Mouse (Mus musculus) kidney, adult 18-20 months (tissue): ENCODE measurements around the gene Ccdc89.

Experiments used
- DNase-seq: peaks from one replicate; pipeline ENCODE4 v3.0.0; 2021

Gene Ccdc89

DNA sequence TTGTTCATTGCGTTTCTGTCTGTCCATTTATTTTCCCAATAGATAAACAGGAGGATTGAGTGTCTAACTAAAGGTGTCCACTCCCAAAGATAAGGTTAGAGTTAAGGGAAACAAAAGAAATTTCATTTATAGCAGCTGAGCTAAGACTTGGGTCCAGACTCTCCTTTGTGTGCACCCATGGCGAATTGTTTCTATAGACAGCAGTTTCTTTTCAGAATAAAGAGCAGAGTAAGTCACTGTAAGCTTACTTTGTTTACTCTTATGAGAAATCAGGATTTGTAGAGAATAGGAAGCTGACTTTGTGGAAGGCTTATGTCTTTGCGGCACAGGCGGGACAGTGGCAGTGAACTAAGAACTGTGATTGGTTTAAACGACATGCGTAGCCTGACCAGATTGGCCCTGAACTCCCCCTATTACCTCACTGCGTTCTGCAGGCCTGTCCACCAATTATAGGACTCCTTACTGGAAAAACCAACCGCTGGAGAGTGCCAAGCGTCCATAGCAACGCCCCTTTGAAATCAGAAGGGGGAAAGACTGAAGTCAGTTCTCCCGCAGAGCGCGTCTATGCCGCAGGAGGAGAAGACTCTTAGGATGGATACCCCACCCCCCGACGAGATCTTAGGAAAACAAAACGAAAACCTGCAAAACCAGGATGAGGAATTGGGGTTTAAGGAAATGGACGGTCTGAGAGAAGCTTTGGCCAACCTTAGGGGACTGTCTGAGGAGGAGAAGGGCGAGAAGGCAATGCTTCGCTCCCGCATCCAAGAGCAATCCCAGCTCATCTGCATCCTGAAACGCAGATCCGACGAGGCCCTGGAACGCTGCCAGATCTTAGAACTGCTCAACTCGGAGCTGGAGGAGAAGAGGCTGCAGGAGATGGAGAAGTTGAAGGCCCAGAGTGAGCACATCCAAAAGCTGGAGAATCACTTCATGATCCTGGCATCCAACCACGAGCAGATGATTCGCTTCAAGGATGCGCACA, at the start of gene Ccdc89:
TSS of gene Ccdc89 (plus strand) at position 558 of the 982 bp plus-strand sequence.
- DNase-seq: peak; percentile 81

DNA sequence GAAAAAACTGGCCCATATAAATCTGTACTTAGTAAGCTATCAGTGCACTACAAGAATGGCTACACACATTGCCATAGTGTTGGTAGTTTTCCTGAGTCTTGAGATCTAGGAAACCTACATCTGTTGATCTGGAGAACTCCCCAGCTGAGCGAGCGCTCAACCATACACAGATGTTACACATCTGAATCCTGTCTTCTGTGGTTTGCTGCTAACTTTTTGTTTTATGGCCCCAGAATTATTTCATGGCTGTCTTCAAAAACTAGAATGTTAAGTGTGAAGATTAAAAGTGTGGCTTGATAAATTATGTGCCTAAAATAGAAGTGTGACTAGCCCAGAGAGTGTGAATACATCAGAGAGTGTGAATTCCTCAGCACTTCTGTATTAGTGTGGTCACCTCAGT, 42.0 kb upstream of the Ccdc89 start:
- no peak for DNase-seq

DNA sequence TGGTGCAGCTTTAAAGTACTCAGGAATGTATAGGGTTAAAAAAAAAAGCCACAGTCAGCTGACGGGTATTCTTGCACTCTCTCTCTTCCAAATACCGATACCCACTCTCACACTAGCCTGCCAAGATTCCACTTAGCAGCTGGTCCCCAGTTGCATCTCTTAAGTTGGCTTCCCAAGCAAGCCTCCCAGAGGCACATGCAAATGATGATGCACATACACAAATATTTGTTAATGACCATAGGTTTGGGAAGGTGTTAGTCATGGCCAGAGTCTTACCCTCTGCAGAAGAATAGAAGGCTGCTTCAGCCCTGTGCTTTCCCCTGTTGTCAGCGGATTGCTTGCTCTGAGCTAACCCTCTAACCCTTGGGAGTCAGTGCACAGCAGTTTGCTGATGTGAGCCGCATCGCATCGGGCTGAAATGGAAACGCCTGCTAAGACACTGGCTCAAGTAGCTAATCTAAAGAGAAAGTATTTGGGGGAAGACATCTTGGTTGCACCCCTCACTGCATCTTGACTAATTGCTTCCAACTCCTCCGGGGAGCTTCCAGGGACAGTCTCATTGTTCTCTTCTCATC, 39.4 kb upstream of the Ccdc89 start:
- no peak for DNase-seq

DNA sequence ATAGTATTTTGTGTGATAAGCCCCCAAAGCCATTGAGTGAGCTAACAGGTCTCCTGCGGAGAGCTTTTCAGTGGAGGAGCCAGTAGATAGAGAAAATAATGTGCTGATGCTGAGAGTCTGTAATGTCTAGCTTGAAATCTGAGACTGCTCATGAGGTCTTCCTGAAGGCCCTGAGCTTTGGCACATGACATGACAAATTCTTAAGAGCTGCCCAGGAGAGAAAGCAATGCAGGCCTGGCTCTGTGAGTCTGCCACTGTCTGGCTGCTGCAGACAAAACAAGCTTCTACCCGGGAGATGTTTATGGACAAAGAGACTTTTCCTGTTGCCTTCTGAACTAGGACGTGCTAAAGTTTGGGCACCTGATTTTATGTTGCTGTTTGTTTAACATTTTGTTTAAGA, 36.6 kb upstream of the Ccdc89 start:
- DNase-seq: no peak

DNA sequence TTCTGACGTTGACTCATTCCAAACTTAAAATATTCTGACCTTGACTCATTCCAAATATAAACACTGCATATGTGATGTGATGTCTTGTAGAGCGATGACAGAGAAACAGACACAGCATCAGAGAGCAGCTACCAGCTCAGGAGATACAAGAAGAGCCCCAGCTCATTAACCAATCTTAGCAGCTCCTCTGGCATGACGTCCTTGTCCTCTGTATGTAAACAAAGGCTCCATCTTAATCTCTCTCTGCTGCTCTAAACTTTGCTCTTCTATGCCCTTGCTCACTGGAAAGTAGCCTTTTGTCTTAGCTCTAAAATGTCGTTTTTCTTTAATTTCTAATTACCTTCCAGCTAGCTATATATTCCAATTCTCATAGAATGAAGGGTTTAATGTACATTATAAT, 31.3 kb upstream of the Ccdc89 start:
- no peak for DNase-seq

DNA sequence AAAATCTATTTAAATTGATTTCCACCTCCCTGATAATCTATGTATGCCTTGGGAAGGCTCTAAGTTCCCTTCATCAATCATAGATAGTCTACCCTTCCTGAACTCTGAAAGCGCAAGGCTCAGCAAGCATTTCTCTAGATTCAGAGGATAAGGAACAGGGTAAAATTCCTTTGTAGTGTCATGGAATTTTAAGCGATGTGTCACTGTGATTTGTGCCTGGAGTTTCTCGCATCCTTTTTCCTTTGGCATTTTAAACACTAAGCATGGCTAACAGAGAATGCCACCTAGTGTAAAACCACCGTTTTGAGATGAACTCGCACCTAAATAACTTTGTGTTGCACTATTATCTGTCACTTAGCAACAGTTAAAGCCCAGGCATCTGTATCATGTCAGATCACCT, 30.4 kb upstream of the Ccdc89 start:
- no peak for DNase-seq

GRCm38 (mm10) chr7:90409934-90410333, 16.4 kb upstream of the Ccdc89 start:
- DNase-seq: peak; percentile 64

DNA sequence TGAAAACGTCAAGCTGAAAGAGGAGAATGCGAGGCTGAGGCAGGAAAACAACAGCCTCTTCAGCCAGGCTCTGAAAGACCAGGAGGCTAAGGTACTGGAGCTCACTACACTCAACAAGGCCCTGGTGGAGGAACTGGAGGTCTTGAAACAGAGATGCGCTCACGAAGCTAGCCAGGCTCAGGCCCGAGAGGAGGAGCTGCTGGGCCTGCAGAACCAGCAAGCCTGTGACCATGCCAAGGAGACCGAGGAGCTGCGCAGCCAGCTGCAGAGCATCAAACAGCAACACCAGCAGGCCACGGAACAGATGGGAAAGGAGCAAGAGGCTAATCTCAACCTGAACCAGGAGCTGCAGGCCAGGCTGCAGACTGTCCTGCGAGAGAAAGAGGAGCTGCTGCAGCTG, 629 bp downstream of the Ccdc89 start:
- no peak for DNase-seq

GRCm38 (mm10) chr7:90432221-90432620, 5.8 kb downstream of the Ccdc89 start:
- no peak for DNase-seq

DNA sequence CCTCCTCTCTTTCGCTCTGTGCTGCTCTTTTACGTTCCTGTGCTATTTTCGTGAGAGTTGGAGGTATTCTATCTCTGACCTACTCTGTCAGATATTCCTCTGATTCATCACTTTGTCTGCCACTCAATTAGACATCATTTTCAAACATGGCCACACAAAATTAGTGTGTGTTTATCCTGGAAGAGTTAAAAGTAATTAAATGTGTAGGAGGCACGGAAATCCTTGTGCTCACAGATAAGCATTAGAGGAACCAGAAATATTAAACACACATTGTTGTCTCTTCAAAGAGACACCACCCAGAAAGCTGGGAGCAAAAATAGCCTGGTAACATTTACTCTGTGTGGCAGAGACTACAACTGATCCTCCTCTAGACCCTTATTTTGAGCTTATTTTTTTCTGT, 13.7 kb downstream of the Ccdc89 start:
- no peak for DNase-seq

DNA sequence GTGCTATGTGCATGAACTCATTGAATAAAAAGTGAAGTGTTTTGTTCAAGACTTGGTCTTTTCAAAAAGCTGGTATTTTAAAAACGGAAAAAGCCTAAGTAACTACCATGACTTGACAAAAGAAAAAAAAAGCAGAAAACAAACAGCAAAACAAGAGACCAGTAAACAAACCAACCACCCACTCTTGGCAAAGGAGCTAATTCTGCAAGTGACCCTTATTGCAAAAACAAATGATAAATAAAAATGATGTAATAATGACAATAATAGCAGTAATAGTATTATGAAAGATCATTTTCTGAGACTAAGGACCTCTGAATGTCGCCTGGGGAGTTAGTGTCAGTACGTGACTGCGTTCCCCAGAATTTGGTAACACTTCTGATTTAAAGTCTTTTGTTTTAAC, 15.7 kb downstream of the Ccdc89 start:
- DNase-seq: no peak

GRCm38 (mm10) chr7:90442518-90443080, 16.2 kb downstream of the Ccdc89 start, which contains the start of gene Crebzf:
Gene Crebzf, plus strand, starts transcription at chr7:90442729.
- peak; percentile 96 for DNase-seq

- peak; percentile 80 for DNase-seq
Observed at GRCm38 (mm10) chr7:90443101-90444091, 17.0 kb downstream of the Ccdc89 start.

GRCm38 (mm10) chr7:90444206-90444605, 17.8 kb downstream of the Ccdc89 start:
- peak; percentile 16 for DNase-seq

- DNase-seq: no peak
Observed at GRCm38 (mm10) chr7:90456149-90456844, 29.9 kb downstream of the Ccdc89 start.

DNA sequence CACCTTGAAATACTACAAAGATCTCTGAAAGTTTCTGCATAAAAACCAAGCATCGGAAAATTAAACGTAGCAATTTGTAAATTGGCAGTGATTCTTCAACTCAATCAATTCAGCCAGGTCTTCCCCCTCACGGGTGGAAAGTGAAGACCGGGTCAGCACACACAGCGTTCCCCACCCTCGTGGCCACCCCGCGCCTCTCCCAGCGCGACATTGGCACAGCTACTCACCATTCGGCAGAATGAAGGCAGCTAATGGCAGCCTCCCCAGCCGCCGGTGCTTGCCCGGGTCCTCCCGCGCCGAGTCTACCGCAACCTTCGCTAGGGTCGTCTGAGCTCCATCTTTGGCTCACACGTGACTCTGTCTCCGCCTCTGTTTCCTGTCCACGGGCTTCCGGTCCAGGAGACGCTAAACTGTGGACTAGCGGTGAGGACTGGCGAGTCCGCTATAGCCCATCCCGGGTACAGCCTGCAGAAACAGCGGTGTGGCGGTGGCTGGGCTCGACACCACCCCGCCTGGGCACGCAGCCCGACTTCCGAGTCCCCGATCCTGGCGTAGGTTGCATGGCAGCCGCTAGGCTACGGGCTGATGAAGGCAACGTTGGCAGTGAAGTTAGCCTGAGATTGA, 30.6 kb downstream of the Ccdc89 start, which contains the start of gene Tmem126a:
TSS of gene Tmem126a (minus strand) at position 385 of the 624 bp plus-strand sequence.
- DNase-seq: peak; percentile 89

GRCm38 (mm10) chr7:90457517-90457916, 31.1 kb downstream of the Ccdc89 start:
- no peak for DNase-seq

DNA sequence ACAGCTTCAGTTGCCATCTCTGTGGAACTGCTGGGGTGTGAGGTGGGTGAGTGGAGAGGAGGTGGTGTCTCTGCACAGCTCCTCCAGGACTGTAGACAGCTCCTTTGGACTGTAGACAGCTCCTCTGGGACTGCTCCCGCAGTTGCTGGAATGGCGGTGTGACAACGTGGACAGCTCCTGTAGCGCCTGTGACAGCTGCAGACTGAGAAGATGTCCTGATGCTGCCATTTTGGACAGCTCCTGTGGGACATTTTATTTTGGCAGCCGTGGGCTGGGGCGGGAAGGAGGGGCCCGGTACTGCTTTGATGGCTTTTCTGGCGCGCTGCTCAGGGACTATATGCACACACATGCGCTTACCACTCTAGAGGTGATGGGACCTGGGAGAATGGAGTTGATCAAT, 34.0 kb downstream of the Ccdc89 start:
- no peak for DNase-seq

DNA sequence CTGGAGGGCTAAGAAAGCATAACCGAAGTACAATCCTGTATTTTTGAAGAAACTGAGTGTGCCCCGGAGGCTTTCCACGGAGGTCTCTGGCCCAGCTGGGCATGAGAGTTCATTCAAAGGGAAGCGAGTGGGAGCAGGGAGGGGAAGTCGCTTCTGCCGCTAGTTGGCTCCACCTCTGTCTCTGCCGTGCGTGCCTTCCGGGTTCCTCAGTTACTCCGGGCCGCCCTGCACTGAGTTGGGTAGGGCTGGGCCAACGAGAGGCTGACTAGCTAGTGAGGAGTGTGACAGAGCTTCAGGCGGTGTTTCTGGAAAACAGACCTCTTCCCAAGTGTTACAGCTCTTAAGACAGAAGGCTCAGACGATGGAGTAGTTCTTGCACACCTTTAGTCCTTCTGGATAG, 34.6 kb downstream of the Ccdc89 start:
- DNase-seq: peak; percentile 38

DNA sequence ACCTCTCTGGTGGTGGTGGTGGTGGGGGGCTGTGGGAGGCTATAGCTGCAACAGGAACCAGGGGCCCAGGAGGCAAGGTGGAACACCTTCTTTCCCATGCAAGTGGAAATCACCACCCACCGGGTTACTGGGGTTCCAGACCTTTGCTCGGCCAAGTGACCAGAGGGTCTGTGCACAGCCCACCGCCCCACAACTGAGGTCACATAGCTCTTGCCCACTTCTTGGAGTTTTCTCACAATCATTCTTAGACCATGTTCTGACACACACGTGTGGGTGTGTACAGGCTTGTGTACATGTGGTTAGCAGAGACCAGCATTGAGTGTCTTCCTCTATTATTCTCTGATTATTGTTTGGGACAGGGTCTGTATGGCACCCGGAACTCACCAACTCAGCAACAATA, 35.1 kb downstream of the Ccdc89 start:
- no peak for DNase-seq

DNA sequence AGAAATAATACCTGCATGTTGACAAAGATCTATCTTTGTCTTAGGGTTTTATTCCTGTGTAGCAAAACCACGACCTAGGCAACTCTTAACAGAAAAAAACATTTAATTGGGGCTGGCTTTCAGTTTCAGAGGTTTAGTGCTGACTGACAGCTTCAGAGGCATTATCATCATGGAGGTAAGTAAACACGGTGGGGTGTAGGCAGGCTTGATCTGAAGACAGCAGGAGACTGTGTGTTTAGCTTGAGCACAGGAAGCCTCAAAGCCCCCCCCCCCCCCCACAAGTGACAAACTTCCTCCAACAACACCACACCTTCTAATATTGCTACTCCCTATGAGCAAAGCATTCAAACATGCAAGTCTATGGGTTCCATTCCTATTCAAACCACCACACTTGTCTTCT, 47.1 kb downstream of the Ccdc89 start:
- DNase-seq: no peak
